Mouse (Mus musculus) kidney, embryonic 15.5 days (tissue): Measurements from ENCODE around the gene Dapl1. TPM values are rescaled to one million over a fixed set of nuclear protein-coding genes. Genes with fewer than 3 reads are reported as not detected.

ENCODE experiments used
- ATAC-seq: fragments of 200-750 bp; cut with Nextera tagmentation; replicated peaks from 2 replicates; pipeline ENCODE4 v1.8.0; 2017; ENCODE audit warnings: moderate TSS enrichment; ENCODE audit not compliant: low FRiP score
- H3K27ac ChIP-seq: fragments of 300-500 bp; sonication (generic); 2 replicates; pipeline ENCODE4 v1.5.1; 2015; ENCODE audit warnings: mild to moderate bottlenecking, inconsistent platforms
- H3K27me3 ChIP-seq: fragments of 300-500 bp; sonication (generic); 2 replicates; pipeline ENCODE4 v1.6.1; 2015; ENCODE audit warnings: inconsistent platforms
- H3K36me3 ChIP-seq: fragments of 300-500 bp; sonication (generic); 2 replicates; pipeline ENCODE4 v1.6.1; 2015; ENCODE audit warnings: inconsistent platforms
- H3K4me1 ChIP-seq: fragments of 300-500 bp; sonication (generic); 2 replicates; pipeline ENCODE4 v1.6.1; 2015; ENCODE audit warnings: inconsistent platforms
- H3K4me2 ChIP-seq: fragments of 300-500 bp; sonication (generic); 2 replicates; pipeline ENCODE4 v1.6.1; 2015; ENCODE audit warnings: moderate library complexity, mild to moderate bottlenecking, inconsistent platforms
- H3K4me3 ChIP-seq: fragments of 300-500 bp; sonication (generic); replicated peaks from 2 replicates; pipeline ENCODE4 v1.5.1; 2015; ENCODE audit warnings: mild to moderate bottlenecking, inconsistent platforms
- H3K9ac ChIP-seq: fragments of 300-500 bp; sonication (generic); 2 replicates; pipeline ENCODE4 v1.6.1; 2015; ENCODE audit warnings: mild to moderate bottlenecking, inconsistent platforms
- H3K9me3 ChIP-seq: fragments of 300-500 bp; sonication (generic); replicated peaks from 2 replicates; pipeline ENCODE4 v1.6.1; 2016; ENCODE audit warnings: inconsistent platforms
- WGBS: fragments of 180-500 bp; shearing (Covaris S2); methylation state at CpG from one replicate; pipeline ENCODE4 v1.1.7; 2015; ENCODE audit warnings: mixed read lengths; 5-methylcytosine and 5-hydroxymethylcytosine counted together
- polyA plus RNA-seq: library from polyadenylated mRNA; unstranded; fragments of >200 nt; fragmentation: Nextera tagmentation; extraction: Ambion mirVana; gene quantifications from 2 replicates; pipeline ENCODE4 v1.2.1, GENCODE M21; 2015

Gene Dapl1
- polyA plus RNA-seq, 1 experiment from 2014 or later, result 6.4 TPM

- 16% methylated on average over 19 of the region's 19 CpGs for WGBS
- ATAC-seq, result peak; percentile 72
- H3K27ac ChIP-seq, result no peak overlapping the region
- peak overlapping the region; percentile 52 for H3K4me2 ChIP-seq
- H3K9me3 ChIP-seq, result no peaks in the 10 kb centered on the region
- peaks cover 26% of the 10 kb centered on the region for H3K4me1 ChIP-seq
- H3K27me3 ChIP-seq, result no peaks in the 10 kb centered on the region
- no peaks in the 10 kb centered on the region for H3K36me3 ChIP-seq
- H3K9ac ChIP-seq, result 0 out of 2 replicates have a peak overlapping the region, but pooled peaks have one; percentile 21
- peak overlapping the region; percentile 19; the same call in 1 of the 2 replicates for H3K4me3 ChIP-seq
Measured at GRCm38 (mm10) chr2:59522079-59522684, 37.7 kb downstream of the Dapl1 start.

- WGBS, result 90% methylated on average over 3 of the region's 3 CpGs
- Histone ChIP-seq H3K9ac (no peak overlapping the region), H3K27me3 (no peaks in the 10 kb centered on the region), H3K9me3 (no peaks in the 10 kb centered on the region), H3K36me3 (no peaks in the 10 kb centered on the region), H3K27ac (no peak overlapping the region), H3K4me2 (no peak overlapping the region), H3K4me1 (peaks cover 29% of the 10 kb centered on the region), H3K4me3 (no peak overlapping the region)
- ATAC-seq, result no peak
Measured at GRCm38 (mm10) chr2:59523526-59523925, 39.1 kb downstream of the Dapl1 start.

DNA sequence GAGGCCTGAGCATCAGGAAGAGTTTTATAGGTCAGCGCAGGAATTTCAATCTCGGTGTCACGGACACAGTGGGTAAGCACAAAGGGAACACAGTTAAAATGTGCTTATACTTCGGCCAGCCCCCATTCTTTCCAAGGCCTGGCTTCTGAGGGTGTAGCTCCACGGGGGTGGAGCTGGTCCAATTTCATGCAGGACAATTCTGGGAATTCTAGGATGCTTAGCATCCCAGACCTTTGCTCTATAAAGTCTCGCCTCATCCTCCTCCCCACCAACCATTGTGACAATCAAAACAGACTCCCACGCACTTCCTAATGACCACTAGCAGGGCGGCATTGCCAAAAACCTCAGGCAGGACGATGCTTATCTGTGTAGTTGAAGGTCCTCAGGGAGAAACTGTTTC lies 42.4 kb downstream of the Dapl1 start:
- 29% methylated on average over 9 of the region's 9 CpGs for WGBS
- H3K9ac ChIP-seq, result no peak overlapping the region
- ATAC-seq, result peak; percentile 41

DNA sequence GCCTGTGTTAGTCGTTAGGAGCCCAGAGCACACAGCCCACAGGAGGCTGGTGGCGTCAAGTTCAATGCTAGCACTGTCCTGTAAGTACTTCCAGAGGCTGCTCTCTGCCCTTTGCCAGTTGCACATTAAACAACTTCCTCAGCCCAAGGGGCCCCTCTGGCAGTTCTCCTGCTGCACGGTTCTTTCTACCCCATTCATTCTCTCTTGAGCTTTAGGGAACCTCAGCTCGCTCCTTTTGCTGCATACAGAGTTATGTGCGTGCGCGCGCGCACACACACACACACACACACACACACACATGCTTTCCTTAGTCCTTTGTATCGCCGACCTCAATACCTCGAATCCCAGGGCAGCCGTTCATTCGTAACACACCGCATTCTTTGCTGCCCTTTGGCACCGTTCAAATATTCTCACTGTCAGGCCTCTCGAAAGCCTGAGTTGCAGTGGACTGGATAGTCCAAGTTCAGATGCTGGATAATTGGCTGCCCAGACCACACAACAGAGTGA lies 45.2 kb downstream of the Dapl1 start:
- peak overlapping the region; percentile 74 for H3K27ac ChIP-seq
- H3K4me1 ChIP-seq, result peaks cover 48% of the 10 kb centered on the region
- ATAC-seq, result peak; percentile 66
- H3K27me3 ChIP-seq, result no peaks in the 10 kb centered on the region
- H3K9me3 ChIP-seq, result no peaks in the 10 kb centered on the region
- H3K36me3 ChIP-seq, result no peaks in the 10 kb centered on the region
- no peak overlapping the region for H3K4me3 ChIP-seq
- H3K4me2 ChIP-seq, result no peak overlapping the region
- 39% methylated on average over 17 of the region's 17 CpGs for WGBS
- no peak overlapping the region for H3K9ac ChIP-seq

More for the DNA sequence above, 42.4 kb downstream of the Dapl1 start:
- H3K27me3 ChIP-seq, result no peaks in the 10 kb centered on the region
- no peak overlapping the region for H3K4me2 ChIP-seq
- H3K4me1 ChIP-seq, result peaks cover 43% of the 10 kb centered on the region
- no peaks in the 10 kb centered on the region for H3K36me3 ChIP-seq
- H3K4me3 ChIP-seq, result no peak overlapping the region
- no peaks in the 10 kb centered on the region for H3K9me3 ChIP-seq
- H3K27ac ChIP-seq, result peak overlapping the region; percentile 75

GRCm38 (mm10) chr2:59530811-59531210 lies 46.4 kb downstream of the Dapl1 start:
- 92% methylated on average over 3 of the region's 3 CpGs for WGBS
- no peak overlapping the region for H3K4me3 ChIP-seq
- H3K4me1 ChIP-seq, result peaks cover 45% of the 10 kb centered on the region
- H3K27me3 ChIP-seq, result no peaks in the 10 kb centered on the region
- H3K27ac ChIP-seq, result no peak overlapping the region
- no peaks in the 10 kb centered on the region for H3K9me3 ChIP-seq
- no peak overlapping the region for H3K9ac ChIP-seq
- no peaks in the 10 kb centered on the region for H3K36me3 ChIP-seq
- ATAC-seq, result no peak
- H3K4me2 ChIP-seq, result no peak overlapping the region

- no peak for ATAC-seq
- 87% methylated on average over 3 of the region's 3 CpGs for WGBS
Measured at GRCm38 (mm10) chr2:59532999-59533398, 48.5 kb downstream of the Dapl1 start.

DNA sequence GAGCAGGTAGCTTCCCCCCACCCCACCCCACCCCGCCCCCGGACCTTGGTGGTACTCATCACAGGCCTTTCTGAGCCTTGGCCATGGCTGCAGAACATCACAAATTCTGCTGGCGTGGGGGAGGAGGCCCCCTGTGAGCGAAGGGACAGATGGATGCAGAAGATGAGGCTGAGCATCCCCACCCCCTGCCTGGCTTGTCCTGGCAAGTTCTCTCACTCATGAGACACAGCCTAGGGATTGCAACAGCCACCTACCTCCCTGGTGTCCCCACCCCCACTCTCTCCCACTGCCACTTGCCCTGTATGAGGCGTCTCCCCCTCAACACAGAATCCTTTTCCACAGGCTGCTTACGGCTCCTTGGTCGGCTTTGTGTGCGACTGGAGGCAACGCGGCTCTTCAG lies 49.1 kb downstream of the Dapl1 start:
- peak; percentile 20; the same call in 1 of the 2 replicates for ATAC-seq
- WGBS, result 77% methylated on average over 10 of the region's 10 CpGs
- Histone ChIP-seq H3K4me2 (no peak overlapping the region), H3K9ac (no peak overlapping the region), H3K4me1 (peaks cover 30% of the 10 kb centered on the region), H3K4me3 (no peak overlapping the region), H3K36me3 (no peaks in the 10 kb centered on the region), H3K9me3 (no peaks in the 10 kb centered on the region), H3K27me3 (no peaks in the 10 kb centered on the region), H3K27ac (no peak overlapping the region)

More at GRCm38 (mm10) chr2:59532999-59533398, 48.5 kb downstream of the Dapl1 start:
- no peak overlapping the region for H3K9ac ChIP-seq
- no peak overlapping the region for H3K4me3 ChIP-seq
- no peak overlapping the region for H3K27ac ChIP-seq
- H3K27me3 ChIP-seq, result no peaks in the 10 kb centered on the region
- no peaks in the 10 kb centered on the region for H3K36me3 ChIP-seq
- no peaks in the 10 kb centered on the region for H3K9me3 ChIP-seq
- H3K4me2 ChIP-seq, result no peak overlapping the region
- peaks cover 29% of the 10 kb centered on the region for H3K4me1 ChIP-seq

- Histone ChIP-seq H3K36me3 (no peaks in the 10 kb centered on the region), H3K27me3 (no peaks in the 10 kb centered on the region), H3K27ac (no peak overlapping the region), H3K9ac (no peak overlapping the region), H3K9me3 (no peaks in the 10 kb centered on the region), H3K4me1 (peaks cover 29% of the 10 kb centered on the region), H3K4me2 (no peak overlapping the region), H3K4me3 (no peak overlapping the region)
- ATAC-seq, result 0 out of 2 replicates have a peak, but pooled peaks have one; percentile 48
- 55% methylated on average over 15 of the region's 15 CpGs for WGBS
Measured at GRCm38 (mm10) chr2:59533971-59534748, 49.7 kb downstream of the Dapl1 start.

DNA sequence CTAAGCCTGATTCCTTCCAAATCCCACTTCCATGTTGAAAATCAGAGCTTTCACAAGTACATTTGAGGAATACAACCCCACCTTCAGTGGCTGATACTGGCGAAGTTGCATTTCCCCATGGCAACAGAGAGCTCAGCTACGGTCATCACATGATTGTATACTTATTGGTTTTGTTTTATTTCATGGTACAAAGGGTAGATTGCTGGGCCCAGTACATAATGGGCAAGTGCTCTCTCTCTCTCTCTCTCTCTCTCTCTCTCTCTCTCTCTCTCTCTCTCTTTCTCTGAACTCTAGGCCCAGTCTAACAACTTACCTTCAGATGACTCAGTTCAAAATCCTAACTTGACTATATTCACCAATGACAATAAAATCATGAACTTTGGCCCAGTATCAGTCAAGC lies 52.5 kb downstream of the Dapl1 start:
- Histone ChIP-seq H3K27me3 (no peaks in the 10 kb centered on the region), H3K27ac (no peak overlapping the region), H3K4me3 (no peak overlapping the region), H3K4me2 (no peak overlapping the region), H3K4me1 (peaks cover 20% of the 10 kb centered on the region), H3K36me3 (no peaks in the 10 kb centered on the region), H3K9ac (no peak overlapping the region), H3K9me3 (no peaks in the 10 kb centered on the region)
- ATAC-seq, result no peak
- 94% methylated on average over 2 of the region's 2 CpGs for WGBS

GRCm38 (mm10) chr2:59538031-59538430 lies 53.6 kb downstream of the Dapl1 start:
- no peak overlapping the region for H3K4me3 ChIP-seq
- no peak overlapping the region for H3K4me2 ChIP-seq
- H3K9me3 ChIP-seq, result no peaks in the 10 kb centered on the region
- H3K27me3 ChIP-seq, result no peaks in the 10 kb centered on the region
- ATAC-seq, result no peak
- no peaks in the 10 kb centered on the region for H3K36me3 ChIP-seq
- H3K4me1 ChIP-seq, result peaks cover 31% of the 10 kb centered on the region
- WGBS, result 55% methylated on average over 7 of the region's 7 CpGs
- no peak overlapping the region for H3K9ac ChIP-seq
- H3K27ac ChIP-seq, result no peak overlapping the region

DNA sequence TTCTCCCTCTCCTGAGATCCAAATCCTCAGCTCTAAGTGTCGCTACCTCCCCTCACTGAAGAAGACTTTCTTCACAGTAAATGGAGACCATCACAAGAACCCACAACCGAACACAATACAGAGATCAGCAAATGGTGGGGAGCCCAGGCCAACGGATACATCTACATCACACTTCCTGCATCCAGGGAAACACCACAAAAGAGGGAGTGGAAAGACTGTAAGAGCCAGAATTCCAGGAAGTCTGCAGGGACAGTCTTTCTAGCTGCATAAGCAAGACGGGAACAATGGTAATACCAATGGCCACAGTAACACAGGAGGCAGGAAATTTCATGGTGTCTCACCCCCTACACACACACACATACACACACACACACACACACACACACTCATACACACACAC lies 55.3 kb downstream of the Dapl1 start:
- ATAC-seq, result no peak
- H3K4me1 ChIP-seq, result peaks cover 34% of the 10 kb centered on the region
- H3K9me3 ChIP-seq, result no peaks in the 10 kb centered on the region
- 55% methylated on average over 4 of the region's 4 CpGs for WGBS
- no peak overlapping the region for H3K9ac ChIP-seq
- no peaks in the 10 kb centered on the region for H3K36me3 ChIP-seq
- no peak overlapping the region for H3K4me3 ChIP-seq
- no peak overlapping the region for H3K27ac ChIP-seq
- H3K4me2 ChIP-seq, result no peak overlapping the region
- no peaks in the 10 kb centered on the region for H3K27me3 ChIP-seq

DNA sequence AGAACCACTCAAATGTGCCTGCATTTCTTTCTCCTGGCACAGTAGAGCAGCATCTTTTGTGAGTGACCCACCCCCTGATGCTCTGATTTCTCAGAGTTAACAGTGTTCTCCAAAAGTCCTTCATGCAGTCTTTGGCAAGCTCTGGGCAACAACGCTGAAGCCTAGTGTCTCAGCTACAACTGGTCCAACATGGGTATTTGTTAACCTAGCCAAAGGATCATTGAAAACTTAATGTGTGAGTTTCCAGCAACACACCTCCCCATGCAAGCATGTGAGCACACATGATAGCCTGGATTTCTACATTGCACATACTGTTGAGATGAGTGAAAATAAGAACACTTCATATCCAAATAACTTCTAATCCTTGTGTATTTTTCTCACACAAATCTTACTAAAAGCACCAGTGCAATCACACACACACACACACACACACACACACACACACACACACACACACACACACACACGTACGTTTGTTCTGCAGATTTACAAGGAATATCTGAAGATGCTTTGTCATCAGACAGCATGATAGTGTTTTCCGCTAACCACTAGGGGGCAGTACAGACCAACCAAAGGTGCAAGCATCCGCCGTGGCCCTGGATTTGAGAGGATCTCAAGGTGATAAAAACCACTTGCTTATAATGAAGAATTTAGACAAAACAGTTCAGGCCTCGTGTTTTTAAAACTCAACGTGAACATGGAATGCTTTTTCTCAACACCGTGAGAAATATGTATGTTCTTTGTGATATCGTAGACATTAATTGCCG lies 56.9 kb downstream of the Dapl1 start:
- peaks cover 39% of the 10 kb centered on the region for H3K4me1 ChIP-seq
- no peaks in the 10 kb centered on the region for H3K27me3 ChIP-seq
- no peaks in the 10 kb centered on the region for H3K36me3 ChIP-seq
- no peak overlapping the region for H3K4me3 ChIP-seq
- H3K9ac ChIP-seq, result no peak overlapping the region
- H3K27ac ChIP-seq, result no peak overlapping the region
- ATAC-seq, result no peak
- 20% methylated on average over 11 of the region's 11 CpGs for WGBS
- no peak overlapping the region for H3K4me2 ChIP-seq
- H3K9me3 ChIP-seq, result no peaks in the 10 kb centered on the region
